Mouse (Mus musculus): Measurements from ENCODE around the gene Fgf15.

- TF ChIP-seq CTCF (IDR thresholded peaks at IDR 0.05; ENCODE audit: control insufficient read depth, insufficient read depth, insufficient replicate concordance, low read depth, low read length) (no peak), POLR2A (IDR thresholded peaks at IDR 0.05; ENCODE audit: control insufficient read depth, low read depth, low read length) (no peak)
Observed at GRCm38 (mm10) chr7:144887672-144888071, 8.7 kb upstream of the Fgf15 start.
